Mouse (Mus musculus) activated CD4-positive, CD25-positive, alpha-beta regulatory T cell (primary cell): ENCODE measurements around the gene Lin28b. TPM values are rescaled to one million over a fixed set of nuclear protein-coding genes. Genes with fewer than 3 reads are reported as not detected.

Experiments used
- polyA plus RNA-seq, 2 experiments: library from polyadenylated mRNA; unstranded; fragments of 100-300 nt; shearing (Covaris generic); gene quantifications; one replicate each; pipeline ENCODE4 v1.2.1; 2017

Lin28b gene
- polyA plus RNA-seq = under 1 TPM; 0.04 to 0.29 TPM

DNA sequence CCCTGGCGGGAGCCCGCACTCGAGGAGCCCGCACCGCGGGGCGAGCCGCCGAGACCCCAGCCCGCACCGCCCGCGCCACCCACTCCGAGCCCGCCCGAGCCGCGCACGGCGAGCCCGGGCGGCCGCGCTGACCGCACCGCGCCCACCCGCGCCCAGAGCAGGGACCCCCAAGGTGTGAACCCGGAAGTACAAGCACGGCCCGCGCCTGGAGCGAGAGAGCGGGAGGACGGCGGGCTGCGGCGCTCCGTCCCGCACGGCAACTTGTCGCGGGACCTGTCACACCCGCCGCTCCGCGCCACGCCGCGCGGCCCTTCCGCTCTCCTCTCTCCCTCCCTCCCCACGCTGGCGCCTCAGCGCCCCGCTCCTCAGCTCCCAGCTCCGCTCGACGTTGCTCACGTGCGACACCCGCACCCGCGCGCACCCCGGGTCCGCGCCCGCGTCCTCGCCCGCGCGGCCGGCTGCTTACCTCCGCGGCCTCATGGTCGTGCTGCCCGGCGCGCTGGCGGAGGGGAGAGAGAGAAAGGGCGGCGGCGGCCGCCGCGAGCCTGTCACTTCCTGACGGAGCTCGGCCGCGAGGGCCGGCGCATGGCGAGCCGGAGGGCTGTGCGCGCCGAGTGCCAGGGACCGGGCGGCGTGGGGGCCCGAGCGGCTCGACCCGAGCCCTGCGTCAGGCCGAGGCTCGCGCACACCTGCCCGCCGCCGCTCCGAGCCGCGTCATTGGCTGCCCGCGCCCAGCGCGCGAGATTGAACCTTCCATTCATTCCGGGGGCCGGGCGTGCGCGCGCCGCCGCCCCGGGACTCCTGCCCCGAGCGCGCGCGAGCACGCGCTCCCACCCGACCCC is at the start of gene Lin28b:
Gene Lin28b (minus strand): TSS at position 635 of the 842 bp plus-strand sequence.

GRCm38 (mm10) chr10:45335434-45336422 is 150.5 kb downstream of the Lin28b start, which contains the start of gene Bves:
TSS of gene Bves (plus strand) at chr10:45335772.

Other genes starting within 250 kb of the Lin28b start
- gene Bves, start 150.6 kb downstream of the Lin28b start, polyA plus RNA-seq = under 1 TPM in 1 of 2 experiments, not detected in 1; 0.07 TPM
- 10 to 100 TPM; 21.3 to 31.6 TPM for gene Hace1, start 91.4 kb upstream of the Lin28b start, polyA plus RNA-seq